Mouse (Mus musculus): ENCODE data around the gene Nptn. TPM values are rescaled to one million over a fixed set of nuclear protein-coding genes. Genes with fewer than 3 reads are reported as not detected.

The Nptn gene
- polyA plus RNA-seq, 1 experiment: 44.6 TPM

DNA sequence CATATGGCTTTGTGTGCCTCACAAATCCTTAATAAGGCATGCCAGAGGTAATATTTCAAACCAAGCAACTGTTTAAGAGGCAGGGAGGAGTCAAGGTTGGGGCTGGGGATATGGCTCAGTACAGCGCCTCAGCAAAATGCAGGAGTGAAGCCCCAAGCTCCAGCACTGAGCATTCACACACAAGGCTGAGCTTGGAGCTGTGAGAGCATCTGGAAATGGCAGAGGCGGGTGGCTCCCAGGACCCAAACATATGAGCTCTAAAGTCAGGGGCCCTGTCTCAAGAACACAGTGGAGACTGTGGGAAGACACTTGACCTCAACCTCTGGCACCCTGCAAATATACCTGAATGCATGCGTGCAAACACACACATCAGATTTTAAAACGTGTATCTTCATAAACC is 106.0 kb downstream of the Nptn start:
- TF ChIP-seq TAL1 (IDR thresholded peaks at IDR 0.05; ENCODE audit: low read length): no peak
- TF ChIP-seq GATA1 (IDR thresholded peaks at IDR 0.05; ENCODE audit: low read length): no peak
- Histone ChIP-seq H3K4me1 (ENCODE audit: control insufficient read depth) (peaks cover 6% of the 10 kb centered on the region), H3K4me3 (replicated peaks) (no peak overlapping the region), H3K36me3 (ENCODE audit: control insufficient read depth) (no peaks in the 10 kb centered on the region), H3K9me3 (ENCODE audit: control insufficient read depth, low read length) (no peaks in the 10 kb centered on the region), H3K27me3 (ENCODE audit: control insufficient read depth) (no peaks in the 10 kb centered on the region)

DNA sequence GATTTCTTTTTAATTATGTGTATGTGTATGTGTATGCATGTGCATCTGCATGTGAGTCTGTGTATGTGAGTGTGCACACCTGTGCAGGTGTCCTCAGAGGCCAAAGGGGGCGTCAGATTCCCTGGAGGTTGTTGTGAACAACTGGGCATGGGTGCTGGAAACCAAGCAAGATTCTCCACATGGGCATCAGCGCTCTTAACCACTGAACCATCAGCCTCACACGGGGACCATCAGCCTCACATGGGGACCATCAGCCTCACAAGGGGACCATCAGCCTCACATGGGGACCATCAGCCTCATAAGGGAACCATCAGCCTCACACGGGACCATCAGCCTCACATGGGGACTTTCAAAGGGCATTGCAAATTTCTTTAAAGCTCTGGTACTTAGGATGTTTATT is 108.7 kb downstream of the Nptn start:
- Histone ChIP-seq H3K4me3 (replicated peaks) (no peak overlapping the region), H3K36me3 (ENCODE audit: control insufficient read depth) (no peaks in the 10 kb centered on the region), H3K4me1 (ENCODE audit: control insufficient read depth) (peaks cover 2% of the 10 kb centered on the region), H3K9me3 (ENCODE audit: control insufficient read depth, low read length) (no peaks in the 10 kb centered on the region; the same call in 1 of the 2 replicates), H3K27me3 (ENCODE audit: control insufficient read depth) (no peaks in the 10 kb centered on the region)
- no peak for TF ChIP-seq TAL1 (IDR thresholded peaks at IDR 0.05; ENCODE audit: low read length)
- no peak for TF ChIP-seq GATA1 (IDR thresholded peaks at IDR 0.05; ENCODE audit: low read length)

DNA sequence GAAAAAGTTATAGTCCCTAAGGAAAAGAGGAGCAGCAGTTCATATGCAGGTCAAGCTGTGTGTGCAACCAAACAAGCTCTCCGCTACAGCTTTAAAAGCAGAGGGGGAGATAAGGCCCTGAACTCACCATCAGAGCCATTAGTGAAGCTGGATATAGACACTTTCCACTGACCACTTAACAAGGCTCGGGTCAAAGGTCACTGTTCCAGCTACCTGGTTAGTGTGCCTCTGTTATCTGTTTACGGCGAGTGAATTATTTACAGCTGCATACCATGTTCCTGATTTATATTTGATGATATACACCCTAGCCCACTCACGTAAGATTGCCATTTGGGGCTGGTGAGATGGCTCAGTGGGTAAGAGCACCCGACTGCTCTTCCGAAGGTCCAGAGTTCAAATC is 109.4 kb downstream of the Nptn start:
- Histone ChIP-seq H3K9me3 (ENCODE audit: control insufficient read depth, low read length) (no peaks in the 10 kb centered on the region; the same call in 1 of the 2 replicates), H3K4me1 (ENCODE audit: control insufficient read depth) (peaks cover 2% of the 10 kb centered on the region), H3K36me3 (ENCODE audit: control insufficient read depth) (no peaks in the 10 kb centered on the region), H3K4me3 (replicated peaks) (no peak overlapping the region), H3K27me3 (ENCODE audit: control insufficient read depth) (no peaks in the 10 kb centered on the region)
- TF ChIP-seq TAL1 (IDR thresholded peaks at IDR 0.05; ENCODE audit: low read length): no peak
- no peak for TF ChIP-seq GATA1 (IDR thresholded peaks at IDR 0.05; ENCODE audit: low read length)

DNA sequence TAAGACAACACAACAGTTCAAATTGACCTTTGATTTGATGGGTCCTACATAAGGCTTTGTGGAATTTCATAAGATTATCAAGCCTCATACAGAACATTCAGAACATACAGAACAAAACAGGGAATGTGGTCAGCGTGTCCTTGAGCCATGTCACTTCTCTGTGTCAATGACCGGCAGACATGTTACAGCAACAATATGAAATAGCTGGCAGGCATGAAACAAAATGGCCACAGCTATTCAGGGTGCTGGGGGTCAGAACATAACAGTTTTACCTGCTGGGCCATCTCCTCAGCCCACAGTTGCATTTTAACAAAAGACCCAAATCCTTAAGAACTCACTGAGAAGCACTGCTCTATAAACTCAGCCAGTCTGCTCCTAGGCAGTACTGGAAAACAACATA is 116.4 kb downstream of the Nptn start:
- Histone ChIP-seq H3K4me1 (ENCODE audit: control insufficient read depth) (no peaks in the 10 kb centered on the region), H3K9me3 (ENCODE audit: control insufficient read depth, low read length) (no peaks in the 10 kb centered on the region; the same call in 1 of the 2 replicates), H3K27me3 (ENCODE audit: control insufficient read depth) (peaks cover 25% of the 10 kb centered on the region), H3K36me3 (ENCODE audit: control insufficient read depth) (no peaks in the 10 kb centered on the region), H3K4me3 (replicated peaks) (no peak overlapping the region)
- TF ChIP-seq TAL1 (IDR thresholded peaks at IDR 0.05; ENCODE audit: low read length) (no peak), GATA1 (IDR thresholded peaks at IDR 0.05; ENCODE audit: low read length) (no peak)

DNA sequence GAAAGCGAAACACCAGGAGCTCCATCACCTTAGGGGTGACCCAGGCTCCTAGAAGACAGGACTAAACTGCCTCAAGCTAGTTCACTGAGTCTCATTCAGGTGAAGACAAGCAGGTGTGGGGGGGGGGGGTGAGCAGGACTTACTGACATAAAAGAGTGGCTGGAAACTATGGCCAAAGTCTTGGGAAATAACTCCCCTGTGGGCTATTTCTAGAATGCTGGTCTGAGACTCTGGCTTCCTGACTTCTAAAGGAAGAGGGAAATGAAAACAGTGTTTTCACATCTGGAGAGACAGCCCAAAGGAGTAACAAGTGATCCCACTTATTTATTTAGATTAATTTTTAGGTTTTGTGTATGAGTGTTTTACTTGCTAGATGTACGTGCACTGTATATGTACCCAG is 119.7 kb downstream of the Nptn start:
- Histone ChIP-seq H3K36me3 (ENCODE audit: control insufficient read depth) (no peaks in the 10 kb centered on the region), H3K4me1 (ENCODE audit: control insufficient read depth) (no peaks in the 10 kb centered on the region), H3K4me3 (replicated peaks) (no peak overlapping the region), H3K27me3 (ENCODE audit: control insufficient read depth) (peaks cover 25% of the 10 kb centered on the region), H3K9me3 (ENCODE audit: control insufficient read depth, low read length) (no peaks in the 10 kb centered on the region)
- TF ChIP-seq TAL1 (IDR thresholded peaks at IDR 0.05; ENCODE audit: low read length) (no peak), GATA1 (IDR thresholded peaks at IDR 0.05; ENCODE audit: low read length) (no peak)

DNA sequence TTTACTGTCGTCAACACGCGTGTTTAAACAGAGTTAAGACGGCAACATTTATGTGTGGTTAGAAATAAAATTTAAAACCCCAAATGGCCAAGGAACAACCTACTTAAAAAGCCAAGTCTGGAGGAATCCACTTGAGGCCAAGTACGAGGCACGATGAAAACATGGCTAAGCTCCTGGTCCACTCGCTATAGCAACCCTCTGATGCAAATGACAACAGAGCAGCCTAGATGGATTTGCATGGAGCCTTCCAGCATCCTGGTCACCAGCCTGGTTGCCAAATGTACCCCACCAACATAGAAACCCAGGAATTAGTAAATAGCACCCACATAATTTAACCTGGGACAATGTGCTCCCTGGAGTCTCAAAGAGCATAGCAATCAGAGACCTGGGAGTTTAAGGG is 121.7 kb downstream of the Nptn start:
- TF ChIP-seq GATA1 (IDR thresholded peaks at IDR 0.05; ENCODE audit: low read length) (no peak), TAL1 (IDR thresholded peaks at IDR 0.05; ENCODE audit: low read length) (no peak)
- H3K4me3 ChIP-seq (replicated peaks): no peak overlapping the region
- no peaks in the 10 kb centered on the region for H3K9me3 ChIP-seq (ENCODE audit: control insufficient read depth, low read length)
- no peaks in the 10 kb centered on the region for H3K4me1 ChIP-seq (ENCODE audit: control insufficient read depth)
- peaks cover 23% of the 10 kb centered on the region for H3K27me3 ChIP-seq (ENCODE audit: control insufficient read depth)
- no peaks in the 10 kb centered on the region for H3K36me3 ChIP-seq (ENCODE audit: control insufficient read depth)

DNA sequence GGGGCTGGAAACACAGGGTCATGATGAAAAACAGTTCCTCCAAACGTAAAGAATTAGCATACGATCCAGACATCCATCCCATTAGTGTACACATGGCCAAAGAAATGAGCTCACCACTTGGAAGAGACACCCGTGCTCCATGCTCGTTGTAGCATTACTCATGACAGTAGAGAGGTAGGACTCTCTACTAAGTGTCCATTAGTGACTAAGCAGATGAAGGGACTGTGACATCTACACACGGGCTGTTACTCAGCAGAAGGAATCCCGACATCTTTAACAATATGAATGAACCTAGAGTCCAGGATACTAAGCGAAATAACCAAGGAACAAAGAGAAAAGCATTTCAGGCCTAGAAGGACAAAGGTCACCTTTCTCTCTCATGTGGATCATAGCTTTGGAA is 124.0 kb downstream of the Nptn start:
- Histone ChIP-seq H3K27me3 (ENCODE audit: control insufficient read depth) (peaks cover 16% of the 10 kb centered on the region), H3K36me3 (ENCODE audit: control insufficient read depth) (no peaks in the 10 kb centered on the region), H3K9me3 (ENCODE audit: control insufficient read depth, low read length) (no peaks in the 10 kb centered on the region), H3K4me3 (replicated peaks) (no peak overlapping the region), H3K4me1 (ENCODE audit: control insufficient read depth) (no peaks in the 10 kb centered on the region)
- TF ChIP-seq TAL1 (IDR thresholded peaks at IDR 0.05; ENCODE audit: low read length) (no peak), GATA1 (IDR thresholded peaks at IDR 0.05; ENCODE audit: low read length) (no peak)

Other genes starting within 250 kb of the Nptn start
- gene Tbc1d21, start 211.8 kb upstream of the Nptn start, polyA plus RNA-seq (2012): not detected in 2 replicates
- not detected in 2 replicates for gene Insyn1, start 93.6 kb upstream of the Nptn start, polyA plus RNA-seq (2012)
- 0.01 TPM in 1 of 2 replicates, not detected in the other for gene Cd276, start 26.8 kb upstream of the Nptn start, polyA plus RNA-seq (2012)
- 1.1 and 2.3 TPM in 2 replicates for gene Rec114, start 161.7 kb downstream of the Nptn start, polyA plus RNA-seq (2012)
- not detected in 2 replicates for gene Hcn4, start 241.2 kb downstream of the Nptn start, polyA plus RNA-seq (2012)

All from erythroblast, embryonic 14.5 days (primary cell).